Mouse (Mus musculus) embryonic fibroblast, embryonic 13.5 days (primary cell): Measurements from ENCODE around the gene Mpped2.

Source experiments
- CTCF ChIP-seq: IDR thresholded peaks from 2 replicates; pipeline ENCODE4 v1.5.1; 2011; ENCODE audit warnings: mild to moderate bottlenecking, control low read depth, low read length, moderate library complexity, borderline replicate concordance; ENCODE audit not compliant: insufficient read depth
- POLR2A ChIP-seq: IDR thresholded peaks from 2 replicates; pipeline ENCODE4 v1.6.1; 2011; ENCODE audit warnings: low read depth, mild to moderate bottlenecking, control low read depth, low read length, moderate library complexity

DNA sequence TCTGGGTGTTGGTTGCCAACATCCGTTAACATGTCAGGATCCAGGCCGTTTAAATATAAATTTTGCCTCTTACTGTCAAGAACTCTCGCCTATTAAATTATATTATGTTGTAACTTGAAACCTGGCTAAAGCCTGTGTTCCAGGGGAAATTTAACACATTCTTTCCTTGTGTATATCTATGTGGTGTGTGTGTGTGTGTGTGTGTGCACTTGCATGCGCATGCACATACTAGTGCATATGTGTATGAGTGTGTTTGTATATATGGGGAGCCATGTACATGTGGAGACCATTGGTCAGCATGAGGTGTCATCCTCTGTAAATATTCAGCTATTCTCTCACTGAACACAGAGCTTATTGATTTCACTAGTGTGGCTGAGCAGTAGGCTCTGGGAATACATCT is 37.8 kb upstream of the Mpped2 start:
- TF ChIP-seq CTCF, result no peak
- TF ChIP-seq POLR2A, result no peak
